Mouse (Mus musculus) liver, embryonic 14.5 days (tissue): ENCODE measurements around the gene Fam83d. TPM values are rescaled to one million over a fixed set of nuclear protein-coding genes. Genes with fewer than 3 reads are reported as not detected.

Experiments used
- ATAC-seq: fragments of 200-750 bp; cut with Nextera tagmentation; 2 replicates; pipeline ENCODE4 v1.8.0; 2017; ENCODE audit warnings: moderate number of reproducible peaks, mild to moderate bottlenecking, moderate library complexity; ENCODE audit not compliant: insufficient read depth
- DNase-seq, 3 experiments: peaks; one replicate each; pipeline ENCODE4 v3.0.0-alpha.2; 2012 to 2013; ENCODE audit warnings: low read depth in 3 of 3, low spot score in 3 of 3
- H3K27ac ChIP-seq: fragments of 300-500 bp; sonication (generic); 2 replicates; pipeline ENCODE4 v1.5.1; 2014; ENCODE audit warnings: moderate library complexity, mild to moderate bottlenecking, control low read depth, inconsistent platforms
- H3K27me3 ChIP-seq: fragments of 300-500 bp; sonication (generic); 2 replicates; pipeline ENCODE4 v1.6.1; 2014; ENCODE audit warnings: mild to moderate bottlenecking, low read length, moderate library complexity; ENCODE audit not compliant: control insufficient read depth, insufficient read depth
- H3K36me3 ChIP-seq: fragments of 300-500 bp; sonication (generic); replicated peaks from 2 replicates; pipeline ENCODE4 v1.6.1; 2014; ENCODE audit warnings: low read depth; ENCODE audit not compliant: control insufficient read depth, insufficient read depth
- H3K4me1 ChIP-seq, 2 experiments: fragments of 200-500 bp in 1 of 2; fragments of 300-500 bp in 1 of 2; sonication (generic) in 1 of 2; replicated peaks; 2 replicates each; pipeline ENCODE4 v1.6.1; 2012 to 2014; ENCODE audit warnings: antibody characterized with exemption in 1 of 2, inconsistent platforms in 1 of 2, low read length in 1 of 2; ENCODE audit not compliant: control insufficient read depth in 2 of 2, insufficient read depth in 2 of 2
- H3K4me2 ChIP-seq: fragments of 300-500 bp; sonication (generic); 2 replicates; pipeline ENCODE4 v1.6.1; 2014; ENCODE audit warnings: low read depth, mild to moderate bottlenecking, control low read depth, moderate library complexity
- H3K4me3 ChIP-seq, 2 experiments: fragments of 200-500 bp in 1 of 2; fragments of 300-500 bp in 1 of 2; sonication (generic) in 1 of 2; 2 replicates each; pipeline ENCODE4 v1.5.1; 2012 to 2014; ENCODE audit warnings: low read depth in 2 of 2, low read length in 2 of 2, mild to moderate bottlenecking in 2 of 2, control low read depth in 1 of 2, inconsistent platforms in 1 of 2, moderate library complexity in 1 of 2; ENCODE audit not compliant: insufficient read depth in 1 of 2
- H3K9ac ChIP-seq: fragments of 300-500 bp; sonication (generic); replicated peaks from 2 replicates; pipeline ENCODE4 v1.6.1; 2014; ENCODE audit warnings: mild to moderate bottlenecking, control low read depth, moderate library complexity
- H3K9me3 ChIP-seq: fragments of 300-500 bp; sonication (generic); 2 replicates; pipeline ENCODE4 v1.6.1; 2016; ENCODE audit warnings: low read length, mixed read lengths; ENCODE audit not compliant: control insufficient read depth
- CTCF ChIP-seq: IDR thresholded peaks from 2 replicates; pipeline ENCODE4 v1.5.1; 2016; ENCODE audit warnings: antibody characterized with exemption, low read depth, control low read depth
- EP300 ChIP-seq: IDR thresholded peaks from 2 replicates; pipeline ENCODE4 v1.6.1; 2016; ENCODE audit warnings: antibody characterized with exemption, low read depth
- WGBS: fragments of 180-500 bp; shearing (Covaris S2); extraction: QIAGEN DNeasy Blood & Tissue Kit; methylation state at CpG from one replicate; pipeline ENCODE4 v1.1.7; 2014; ENCODE audit not compliant: insufficient replicate concordance; 5-methylcytosine and 5-hydroxymethylcytosine counted together
- polyA plus RNA-seq, 2 experiments: library from polyadenylated mRNA; depleted of rRNA in 1 of 2; stranded (reverse) in 1 of 2; unstranded in 1 of 2; fragments of >200 nt; fragmentation: Nextera tagmentation in 1 of 2; extraction: Ambion mirVana in 1 of 2; gene quantifications; 2 replicates each; pipeline versions ENCODE4 v1.2.1 to v1.2.3; 2012 to 2014

The Fam83d gene
- polyA plus RNA-seq, 2 experiments, result 11.2 to 11.6 TPM

DNA sequence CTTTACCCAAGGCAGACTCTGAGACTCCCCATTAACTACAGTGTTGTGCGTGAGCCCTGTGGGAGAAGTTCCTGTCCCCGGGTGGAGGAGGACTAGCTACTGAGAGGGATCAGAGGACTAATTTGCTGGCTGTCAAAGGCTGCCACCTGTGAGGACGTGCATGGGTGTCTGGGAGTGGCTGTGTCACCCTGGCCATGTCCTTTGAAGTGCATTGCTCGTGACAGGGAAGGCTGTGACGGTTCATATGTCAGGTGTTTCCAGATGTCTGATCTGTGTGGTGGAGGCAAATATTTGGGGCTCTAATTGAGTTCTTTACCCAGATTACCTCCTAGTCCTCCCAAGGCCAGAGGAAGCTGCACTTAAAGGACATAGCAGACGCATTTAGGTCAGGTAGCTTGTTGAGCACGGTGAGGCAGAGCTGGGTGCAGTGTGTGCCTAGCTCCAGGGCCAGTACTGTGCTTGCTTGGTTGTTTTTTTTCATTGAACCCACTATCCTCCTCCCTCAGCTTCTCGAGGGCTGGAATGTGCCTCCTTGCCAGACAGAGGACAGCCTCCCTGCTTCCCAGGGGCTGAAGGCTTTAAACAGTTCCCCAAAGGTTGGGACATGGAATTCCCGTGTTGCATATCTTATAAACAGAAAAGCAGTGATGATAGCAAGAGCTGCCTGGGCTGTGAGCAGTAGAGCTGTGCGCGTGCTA, 3.3 kb downstream of the Fam83d start:
- H3K4me2 ChIP-seq, result peak overlapping the region; percentile 100
- peaks cover 20 to 36% of the 10 kb centered on the region in 2 experiments for H3K4me1 ChIP-seq
- H3K27me3 ChIP-seq, result no peaks in the 10 kb centered on the region
- TF ChIP-seq EP300 (no peak), CTCF (no peak)
- no peak for DNase-seq
- 0 out of 2 replicates have a peak overlapping the region, but pooled peaks have one; percentile 4 for H3K9ac ChIP-seq
- H3K9me3 ChIP-seq, result no peaks in the 10 kb centered on the region
- WGBS, result 73% methylated on average over 11 of the region's 11 CpGs
- no peak overlapping the region for H3K27ac ChIP-seq
- peaks cover 20% of the 10 kb centered on the region for H3K36me3 ChIP-seq
- ATAC-seq, result no peak
- peak overlapping the region in 1 of 2 experiments; percentile 17; a peak in 1 of 4 replicates for H3K4me3 ChIP-seq

DNA sequence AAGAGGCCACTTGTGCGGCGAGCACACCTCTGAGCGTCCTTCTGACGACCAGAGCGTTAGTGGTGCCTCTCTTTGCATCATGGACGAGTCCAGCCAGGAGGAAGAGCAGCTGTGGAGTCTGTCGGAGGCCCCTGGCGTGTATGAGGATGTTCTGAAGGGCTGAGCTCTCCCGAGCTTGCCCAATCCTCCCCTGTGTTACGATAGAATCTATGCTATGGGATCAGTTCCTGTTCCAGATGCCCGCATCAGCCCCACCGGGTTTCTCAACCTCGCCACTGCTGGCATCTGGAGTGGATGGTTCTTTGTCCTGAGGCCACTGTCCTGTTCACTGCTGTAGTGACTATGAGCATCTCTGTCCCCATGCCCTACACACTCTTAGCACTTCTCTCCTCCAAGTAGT, 4.9 kb downstream of the Fam83d start:
- no peak for ATAC-seq
- H3K4me1 ChIP-seq, result peaks cover 16 to 40% of the 10 kb centered on the region in 2 experiments
- TF ChIP-seq CTCF (no peak), EP300 (no peak)
- no peaks in the 10 kb centered on the region for H3K9me3 ChIP-seq
- WGBS, result 79% methylated on average over 13 of the region's 13 CpGs
- no peak overlapping the region for H3K9ac ChIP-seq
- H3K27ac ChIP-seq, result no peak overlapping the region
- no peak for DNase-seq
- H3K27me3 ChIP-seq, result no peaks in the 10 kb centered on the region
- H3K4me3 ChIP-seq, result no peak overlapping the region
- H3K4me2 ChIP-seq, result no peak overlapping the region
- H3K36me3 ChIP-seq, result peaks cover 20% of the 10 kb centered on the region

DNA sequence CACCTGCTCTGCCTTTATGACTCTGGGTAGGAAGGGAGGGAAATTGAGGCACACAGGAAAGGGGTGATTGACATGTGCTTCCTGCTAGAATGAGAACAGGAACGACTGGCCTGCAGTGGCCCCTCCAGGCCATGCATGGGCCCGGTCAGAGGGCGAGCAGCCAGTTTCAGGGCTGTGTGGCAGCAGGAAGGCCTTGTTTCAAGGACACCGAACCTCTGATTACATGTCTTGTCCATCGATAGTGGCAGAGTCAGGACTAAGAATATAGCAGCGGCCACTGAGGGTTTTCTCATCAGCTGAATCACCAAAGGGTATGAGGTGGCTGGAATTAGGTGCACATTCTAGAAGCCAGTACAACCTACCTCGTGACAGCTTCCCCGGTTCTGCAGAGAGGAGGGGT, 7.0 kb downstream of the Fam83d start:
- H3K9ac ChIP-seq, result no peak overlapping the region
- no peak for TF ChIP-seq EP300
- TF ChIP-seq CTCF, result no peak
- H3K4me3 ChIP-seq, result no peak overlapping the region
- no peak for ATAC-seq
- H3K36me3 ChIP-seq, result peaks cover 30% of the 10 kb centered on the region
- no peaks in the 10 kb centered on the region for H3K9me3 ChIP-seq
- H3K27me3 ChIP-seq, result no peaks in the 10 kb centered on the region
- no peak for DNase-seq
- WGBS, result 46% methylated on average over 8 of the region's 8 CpGs
- H3K4me1 ChIP-seq, result peaks cover 7 to 32% of the 10 kb centered on the region in 2 experiments
- H3K27ac ChIP-seq, result no peak overlapping the region
- no peak overlapping the region for H3K4me2 ChIP-seq

- Histone ChIP-seq H3K36me3 (peaks cover 41% of the 10 kb centered on the region), H3K9ac (no peak overlapping the region), H3K9me3 (no peaks in the 10 kb centered on the region), H3K27ac (no peak overlapping the region), H3K4me3 (no peak overlapping the region), H3K4me2 (no peak overlapping the region), H3K27me3 (no peaks in the 10 kb centered on the region), H3K4me1 (peaks cover 0 to 16% of the 10 kb centered on the region in 2 experiments; a peak in 2 of 4 replicates)
- ATAC-seq, result no peak
- no peak for DNase-seq
- WGBS, result 87% methylated on average over 4 of the region's 4 CpGs
- no peak for TF ChIP-seq CTCF
- no peak for TF ChIP-seq EP300
These were observed 8.8 kb downstream of the Fam83d start for GRCm38 (mm10) chr2:158776716-158777115.

DNA sequence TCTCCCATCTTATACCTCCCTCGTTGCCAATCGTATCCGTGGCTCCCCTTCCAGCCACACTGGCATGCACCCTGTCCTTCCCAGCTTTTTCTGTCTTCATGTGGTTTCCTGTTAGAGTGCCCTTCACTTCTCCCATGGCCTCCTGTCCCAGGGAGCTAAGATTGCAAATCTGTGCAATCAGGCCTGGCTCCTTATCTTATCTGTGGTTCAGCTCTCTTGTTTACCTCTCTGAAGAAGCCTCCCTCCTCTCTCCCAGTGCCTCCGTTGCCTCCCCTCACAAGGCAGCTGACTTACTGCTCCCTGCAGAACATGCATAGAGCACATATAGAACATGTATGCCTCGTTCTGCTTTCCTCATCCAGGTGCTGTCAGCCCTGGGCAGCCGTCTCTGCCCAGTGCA, 9.6 kb downstream of the Fam83d start:
- H3K27ac ChIP-seq, result no peak overlapping the region
- H3K4me2 ChIP-seq, result no peak overlapping the region
- DNase-seq, result no peak
- H3K36me3 ChIP-seq, result peaks cover 42% of the 10 kb centered on the region
- H3K4me1 ChIP-seq, result peaks cover 0 to 16% of the 10 kb centered on the region in 2 experiments; a peak in 2 of 4 replicates
- WGBS, result 50% methylated on average over 6 of the region's 6 CpGs
- H3K9ac ChIP-seq, result no peak overlapping the region
- TF ChIP-seq CTCF, result no peak
- TF ChIP-seq EP300, result no peak
- ATAC-seq, result peak; percentile 21; the same call in 1 of the 2 replicates
- H3K4me3 ChIP-seq, result no peak overlapping the region
- no peaks in the 10 kb centered on the region for H3K9me3 ChIP-seq
- no peaks in the 10 kb centered on the region for H3K27me3 ChIP-seq
